Mouse (Mus musculus): ENCODE measurements around the gene Fnip1. TPM values are rescaled to one million over a fixed set of nuclear protein-coding genes. Genes with fewer than 3 reads are reported as not detected.

Gene Fnip1
- total and polyA plus RNA-seq, 3 experiments: 11.9 to 13.6 TPM; not detected in 1

GRCm38 (mm10) chr11:54522529-54523430, 84.8 kb downstream of the Fnip1 start, which contains the start of gene Rapgef6:
Gene Rapgef6, plus strand, starts transcription at chr11:54522847.
- no peaks in the 10 kb centered on the region for H3K9me3 ChIP-seq (replicated peaks; ENCODE audit: insufficient read depth, low read length)
- peak within 1 kb of the TSS; percentile 85 for H3K9ac ChIP-seq (ENCODE audit: control insufficient read depth, low read depth, low read length, poor library complexity, severe bottlenecking)
- H3K4me1 ChIP-seq (ENCODE audit: control insufficient read depth in 1 of 2, insufficient read depth in 2 of 2, low read length in 2 of 2): peaks cover 15 to 18% of the 10 kb centered on the region in 2 experiments
- no peak for TF ChIP-seq E2F4 (IDR thresholded peaks at IDR 0.05; ENCODE audit: borderline replicate concordance, low read depth, low read length)
- TF ChIP-seq POLR2A (IDR thresholded peaks at IDR 0.05; ENCODE audit: control insufficient read depth in 1 of 2, insufficient read depth in 1 of 2, low read depth in 1 of 2, low read length in 2 of 2, poor library complexity in 1 of 2): peak; percentile 95 to 99
- TF ChIP-seq MYB (IDR thresholded peaks at IDR 0.05; ENCODE audit: low read depth, low read length): peak; percentile 80
- peak; percentile 81 for TF ChIP-seq HCFC1 (IDR thresholded peaks at IDR 0.05; ENCODE audit: low read depth, low read length)
- TF ChIP-seq ELF1 (IDR thresholded peaks at IDR 0.05; ENCODE audit: low read depth, low read length): peak; percentile 97
- TF ChIP-seq KAT2A (conservative IDR thresholded peaks at IDR 0.05; ENCODE audit: low read depth, low read length): no peak; the same call in 1 of the 2 replicates
- no peak for TF ChIP-seq GABPA (IDR thresholded peaks at IDR 0.05; ENCODE audit: low read depth, low read length)
- peak; percentile 92 for TF ChIP-seq ETS1 (IDR thresholded peaks at IDR 0.05; ENCODE audit: low read depth, low read length)
- TF ChIP-seq CTCF (IDR thresholded peaks at IDR 0.05 in 2 of 3, conservative IDR thresholded peaks at IDR 0.05 in 1 of 3; ENCODE audit: control insufficient read depth in 1 of 3, insufficient read depth in 1 of 3, low read depth in 2 of 3, low read length in 3 of 3, poor library complexity in 1 of 3, severe bottlenecking in 1 of 3): no peak
- peak; percentile 37 to 61; a peak in 3 of 4 replicates for TF ChIP-seq EP300 (IDR thresholded peaks at IDR 0.05; ENCODE audit: low read depth in 1 of 2, low read length in 2 of 2)
- no peak for TF ChIP-seq USF2 (IDR thresholded peaks at IDR 0.05; ENCODE audit: borderline replicate concordance in 1 of 2, insufficient read depth in 1 of 2, low read depth in 1 of 2, low read length in 2 of 2)
- TF ChIP-seq JUND (IDR thresholded peaks at IDR 0.05; ENCODE audit: low read depth, low read length): no peak
- no peak for TF ChIP-seq ZNF384 (IDR thresholded peaks at IDR 0.05; ENCODE audit: low read depth, low read length)
- TF ChIP-seq NELFE (IDR thresholded peaks at IDR 0.05; ENCODE audit: low read depth, low read length): peak; percentile 99
- TF ChIP-seq POLR2AphosphoS2 (IDR thresholded peaks at IDR 0.05; ENCODE audit: low read length): peak; percentile 96
- TF ChIP-seq SIN3A (IDR thresholded peaks at IDR 0.05; ENCODE audit: low read length): peak; percentile 90
- TF ChIP-seq CHD2 (IDR thresholded peaks at IDR 0.05; ENCODE audit: low read length): peak; percentile 86
- TF ChIP-seq MXI1 (IDR thresholded peaks at IDR 0.05; ENCODE audit: low read depth, low read length): peak; percentile 74
- TF ChIP-seq ZMIZ1 (IDR thresholded peaks at IDR 0.05; ENCODE audit: low read depth, low read length): peak; percentile 94
- TF ChIP-seq ZKSCAN1 (IDR thresholded peaks at IDR 0.05; ENCODE audit: low read depth, low read length): no peak
- TF ChIP-seq BHLHE40 (IDR thresholded peaks at IDR 0.05; ENCODE audit: borderline replicate concordance, low read depth, low read length): 0 out of 2 replicates have a peak, but pooled peaks have one; percentile 46
- peak; percentile 9; the same call in 1 of the 2 replicates for TF ChIP-seq MAZ (IDR thresholded peaks at IDR 0.05; ENCODE audit: low read depth, low read length)
- TF ChIP-seq MAX (IDR thresholded peaks at IDR 0.05; ENCODE audit: low read length): peak; percentile 39; the same call in 1 of the 2 replicates
- peak; percentile 63 for TF ChIP-seq GATA1 (IDR thresholded peaks at IDR 0.05; ENCODE audit: low read depth, low read length)
- TF ChIP-seq MYC (IDR thresholded peaks at IDR 0.05; ENCODE audit: low read depth, low read length): peak; percentile 19; the same call in 1 of the 2 replicates
- peak; percentile 37 for TF ChIP-seq USF1 (IDR thresholded peaks at IDR 0.05; ENCODE audit: low read depth, low read length)
- peak; percentile 54 for TF ChIP-seq TAL1 (IDR thresholded peaks at IDR 0.05; ENCODE audit: low read length)
- TF ChIP-seq RCOR1 (IDR thresholded peaks at IDR 0.05; ENCODE audit: low read depth, low read length): peak; percentile 88; the same call in 1 of the 2 replicates
- peak; percentile 99 for TF ChIP-seq MEF2A (IDR thresholded peaks at IDR 0.05; ENCODE audit: extremely low read depth, insufficient replicate concordance, low read depth, low read length, poor library complexity, severe bottlenecking)
- TF ChIP-seq RAD21 (IDR thresholded peaks at IDR 0.05; ENCODE audit: low read depth, low read length): no peak
- no peak for TF ChIP-seq SMC3 (IDR thresholded peaks at IDR 0.05; ENCODE audit: low read depth, low read length)
- TF ChIP-seq TBP (IDR thresholded peaks at IDR 0.05; ENCODE audit: low read depth, low read length): peak; percentile 76
- peak; percentile 71 for TF ChIP-seq TCF12 (IDR thresholded peaks at IDR 0.05; ENCODE audit: low read depth, low read length)
- 0 out of 2 replicates have a peak, but pooled peaks have one; percentile 61 for TF ChIP-seq POLR2AphosphoS5 (IDR thresholded peaks at IDR 0.05; ENCODE audit: borderline replicate concordance, low read depth, low read length)
- TF ChIP-seq NRF1 (IDR thresholded peaks at IDR 0.05; ENCODE audit: insufficient read depth, low read depth, low read length, poor library complexity, severe bottlenecking): peak; percentile 99; the same call in 1 of the 2 replicates

More at GRCm38 (mm10) chr11:54522529-54523430, 84.8 kb downstream of the Fnip1 start, which contains the start of gene Rapgef6:
- Histone ChIP-seq H3K27me3 (ENCODE audit: control insufficient read depth in 1 of 2, insufficient read depth in 2 of 2, low read length in 2 of 2) (no peaks in the 10 kb centered on the region), H3K4me3 (ENCODE audit: control insufficient read depth in 1 of 2, insufficient read depth in 1 of 2, low read depth in 2 of 2, low read length in 2 of 2) (peak within 1 kb of the TSS; percentile 85 to 89), H3K36me3 (ENCODE audit: control insufficient read depth in 1 of 2, insufficient read depth in 2 of 2, low read length in 2 of 2) (peaks cover 2 to 46% of the 10 kb centered on the region in 2 experiments), H3K79me2 (ENCODE audit: control insufficient read depth, insufficient read depth, low read length, poor library complexity) (peaks cover 39% of the 10 kb centered on the region), H3K27ac (ENCODE audit: control insufficient read depth, low read depth, low read length) (peak within 1 kb of the TSS; percentile 91)
- DNase-seq (ENCODE audit: low read depth, low spot score): peak; percentile 99
